Mouse (Mus musculus) kidney, postnatal 36 days (tissue): Measurements from ENCODE around the gene Gm8298.
A peak's percentile ranks its signal among the peaks of the same experiment; 100 is the strongest.
"Not testable (repeated sequence)": the region's sequence is repeated elsewhere in the genome, so short reads cannot be mapped to it uniquely, and the experiment has no call there.

Experiments
- DNase-seq, 2 experiments: peaks; one replicate each; pipeline ENCODE4 v3.0.0; 2021 to 2022; ENCODE audit warnings: mixed read lengths in 2 of 2

The Gm8298 gene

DNA sequence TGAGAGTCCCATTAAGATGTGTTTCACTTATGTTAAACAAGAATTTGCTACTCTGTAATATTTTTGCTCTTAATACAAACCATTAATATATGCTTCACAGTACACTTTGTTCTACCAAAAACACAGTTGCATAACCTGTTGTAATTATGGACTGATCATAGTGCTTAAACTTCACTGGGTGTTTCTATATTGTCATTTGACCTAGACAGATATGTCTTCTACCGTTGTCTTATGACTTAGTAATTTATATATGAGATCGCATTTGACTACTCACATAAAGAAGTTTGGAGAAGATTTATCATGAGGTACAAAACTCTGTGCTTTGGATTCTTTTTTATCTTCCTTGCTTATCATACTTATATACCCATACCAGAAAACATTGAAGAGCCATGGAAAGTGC is at the start of gene Gm8298:
Gene Gm8298, plus strand, starts transcription at position 301 of the 400 bp plus-strand sequence.
- no peak for DNase-seq

DNA sequence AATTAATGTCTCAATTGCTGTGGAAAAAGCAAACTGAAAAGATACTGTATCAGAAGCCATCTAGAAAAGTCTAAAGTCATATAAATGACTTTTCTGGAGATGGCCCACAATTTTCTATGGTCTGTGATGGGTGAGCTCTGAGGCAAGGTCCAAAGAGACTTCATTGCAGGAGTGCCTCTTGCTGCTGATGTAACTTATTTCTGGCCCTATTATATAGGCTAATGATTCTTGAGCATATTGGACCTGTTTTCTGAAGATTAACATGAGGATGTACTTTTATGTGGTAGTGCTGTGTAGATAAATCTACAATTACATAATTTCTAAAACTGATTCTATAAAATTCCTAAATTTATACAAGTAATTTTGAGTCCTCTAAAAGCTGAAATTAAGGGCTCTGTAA is 47.7 kb upstream of the Gm8298 start:
- no peak for DNase-seq

DNA sequence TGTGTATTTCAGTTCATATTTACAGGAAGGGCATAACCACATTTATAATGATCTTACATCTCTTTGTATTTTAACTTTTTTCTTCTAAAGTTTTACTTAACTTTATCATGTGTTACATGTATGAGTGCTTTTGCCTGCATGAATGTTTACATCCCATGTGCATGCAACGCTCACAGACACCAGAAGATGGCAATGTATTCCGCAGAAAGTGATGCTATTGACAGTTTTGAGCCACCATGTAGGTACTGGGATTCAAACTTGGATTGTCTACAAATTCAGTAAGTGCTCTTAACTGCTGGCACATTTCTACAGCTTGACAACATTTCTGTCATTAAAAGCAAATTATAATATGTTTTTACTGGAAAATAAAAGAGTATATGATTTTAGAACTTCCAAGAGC is 9.9 kb downstream of the Gm8298 start:
- DNase-seq = peak; percentile 44 to 63

DNA sequence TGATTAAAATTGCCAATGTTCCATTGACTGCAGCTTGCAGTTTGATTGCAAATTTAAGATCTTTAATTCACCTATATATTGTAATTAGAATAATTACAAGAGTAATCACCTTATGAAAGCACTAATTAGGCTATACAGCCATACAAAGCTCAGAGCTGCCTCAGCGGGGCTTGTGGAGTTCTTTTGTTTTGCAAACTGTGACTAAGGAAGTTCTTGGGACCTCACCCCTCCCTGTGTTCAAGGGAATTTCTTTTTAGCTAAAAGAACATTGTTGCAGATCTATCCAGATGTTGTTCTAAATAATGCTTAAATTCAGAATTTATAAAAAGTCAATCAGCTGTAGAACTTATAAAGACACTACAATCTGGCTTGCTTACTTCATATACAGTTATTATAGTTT is 16.8 kb downstream of the Gm8298 start:
- DNase-seq = not testable (repeated sequence)

DNA sequence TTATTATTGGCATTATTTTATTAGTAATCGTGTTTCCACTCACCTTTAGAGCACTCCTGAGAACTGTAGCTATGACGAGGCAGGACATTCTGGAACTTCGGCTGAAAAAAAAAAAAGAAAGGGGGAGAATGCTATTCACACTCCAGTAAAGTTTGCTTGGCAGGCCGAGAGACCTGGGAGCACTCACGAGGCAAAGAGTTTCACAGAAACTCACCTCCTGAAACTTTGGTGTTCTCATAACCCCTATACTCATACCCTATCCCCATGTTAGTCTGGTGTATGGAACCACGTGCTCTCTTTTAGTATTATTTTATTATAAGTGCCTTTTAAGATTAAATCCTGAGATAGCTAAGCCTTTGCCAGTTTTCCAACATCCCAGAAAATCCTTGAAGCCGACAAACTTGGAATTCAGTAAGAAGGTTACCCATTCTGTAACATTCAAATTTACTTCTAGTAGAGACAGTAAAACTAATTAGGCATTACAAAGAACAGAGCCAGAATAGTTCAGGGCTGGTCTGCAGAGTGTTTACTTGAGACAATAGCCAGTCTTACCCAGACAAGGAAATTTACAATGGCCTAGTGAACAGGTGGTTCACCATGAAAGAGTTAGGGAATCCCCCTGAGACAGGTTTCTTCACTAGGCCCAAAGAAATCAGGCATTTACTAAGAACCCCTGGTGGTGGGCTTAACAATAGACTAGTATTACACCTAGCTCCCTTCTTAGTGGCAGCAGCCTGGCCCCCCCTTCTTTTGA is 19.1 kb downstream of the Gm8298 start:
- not testable (repeated sequence) for DNase-seq

DNA sequence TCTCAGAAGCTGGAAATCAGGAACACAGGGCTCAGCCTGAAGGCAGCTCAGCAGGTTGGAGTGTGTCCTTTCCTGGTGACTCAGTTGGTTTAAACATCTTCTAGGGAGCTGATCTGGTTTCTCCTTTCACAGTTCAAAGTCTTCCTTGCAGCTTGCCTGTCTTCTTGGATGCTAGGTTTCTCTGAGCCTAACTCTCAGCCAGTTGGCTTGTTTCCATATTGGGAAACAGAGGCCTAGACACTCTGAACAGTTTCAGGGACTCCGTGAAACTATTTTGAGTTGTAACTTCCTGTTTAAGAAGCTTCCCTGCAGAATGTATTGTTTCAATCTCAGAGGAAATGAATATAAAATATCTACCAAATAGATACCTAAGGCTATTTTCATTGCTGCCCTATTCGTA is 32.4 kb downstream of the Gm8298 start:
- no peak for DNase-seq

DNA sequence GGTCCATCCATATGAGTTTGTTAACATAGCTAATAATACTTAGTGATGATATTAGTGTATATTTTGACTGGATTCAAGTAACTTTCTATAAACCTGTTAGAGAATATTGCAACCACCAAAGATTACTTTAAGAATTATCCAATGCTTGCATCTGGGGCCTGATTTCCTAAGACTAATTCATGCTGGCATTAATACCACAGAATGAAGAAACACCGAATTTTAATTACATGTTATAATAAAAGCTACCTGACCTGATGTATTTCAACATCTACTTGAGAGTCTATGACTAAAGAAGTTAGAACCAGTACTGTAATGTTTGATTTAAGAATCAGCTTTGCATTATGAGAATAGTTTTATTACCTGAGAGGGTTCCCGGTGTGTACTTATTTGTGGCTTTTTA is 64.1 kb downstream of the Gm8298 start, which contains the start of gene C130079G13Rik:
Gene C130079G13Rik, plus strand, starts transcription at position 301 of the 400 bp plus-strand sequence.
- no peak for DNase-seq
